Mouse (Mus musculus) forebrain, embryonic 12.5 days (tissue): ENCODE measurements at regions not wholly inside any gene's neighbourhood (a gene's known extent, or its start where the extent isn't known, plus 50 kb on each side); places are given as distances from the start of the nearest gene placed in this dataset.

Source experiments
- ATAC-seq: fragments of 200-750 bp; cut with Nextera tagmentation; 2 replicates; pipeline ENCODE4 v1.8.0; 2017; ENCODE audit warnings: moderate TSS enrichment; ENCODE audit not compliant: low FRiP score
- H3K27ac ChIP-seq: fragments of 300-500 bp; sonication (generic); 2 replicates; pipeline ENCODE4 v1.5.1; 2016; ENCODE audit warnings: mild to moderate bottlenecking
- H3K27me3 ChIP-seq: fragments of 300-500 bp; sonication (generic); 2 replicates; pipeline ENCODE4 v1.6.1; 2016; ENCODE audit warnings: mild to moderate bottlenecking
- H3K36me3 ChIP-seq: fragments of 300-500 bp; sonication (generic); replicated peaks from 2 replicates; pipeline ENCODE4 v1.6.1; 2016; ENCODE audit warnings: mild to moderate bottlenecking
- H3K4me1 ChIP-seq: fragments of 300-500 bp; sonication (generic); 2 replicates; pipeline ENCODE4 v1.6.1; 2016
- H3K4me2 ChIP-seq: fragments of 300-500 bp; sonication (generic); 2 replicates; pipeline ENCODE4 v1.6.1; 2016; ENCODE audit warnings: mild to moderate bottlenecking, moderate library complexity
- H3K4me3 ChIP-seq: fragments of 300-500 bp; sonication (generic); replicated peaks from 2 replicates; pipeline ENCODE4 v1.5.1; 2016; ENCODE audit warnings: mild to moderate bottlenecking
- H3K9ac ChIP-seq: fragments of 300-500 bp; sonication (generic); 2 replicates; pipeline ENCODE4 v1.6.1; 2016; ENCODE audit warnings: mild to moderate bottlenecking
- H3K9me3 ChIP-seq: fragments of 300-500 bp; sonication (generic); 2 replicates; pipeline ENCODE4 v1.6.1; 2016
- WGBS: fragments of 180-500 bp; shearing (Covaris S2); methylation state at CpG from one replicate; pipeline ENCODE4 v1.1.7; 2016; 5-methylcytosine and 5-hydroxymethylcytosine counted together

DNA sequence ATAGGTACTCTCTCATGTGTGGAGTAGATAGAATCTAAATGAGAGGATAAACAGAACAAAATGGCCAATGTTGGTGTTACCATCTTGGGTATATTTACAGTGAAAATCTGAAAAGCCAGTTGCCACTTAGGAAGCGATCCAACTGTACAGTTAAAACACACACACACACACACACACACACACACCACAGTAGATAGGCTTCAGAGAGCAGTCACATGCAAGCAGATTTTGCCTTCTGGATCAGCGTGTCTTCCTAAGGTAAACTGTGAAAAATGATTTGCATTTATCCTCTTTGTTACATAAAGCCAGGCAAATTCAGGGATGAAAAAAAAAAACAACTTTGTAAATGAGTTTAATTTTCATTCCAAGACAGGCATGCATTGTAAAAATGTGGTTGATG, 2917.2 kb upstream of the 5930422O12Rik start:
- H3K4me1 ChIP-seq, result no peaks in the 10 kb centered on the region
- H3K4me3 ChIP-seq, result no peak overlapping the region
- no peaks in the 10 kb centered on the region for H3K9me3 ChIP-seq
- H3K36me3 ChIP-seq, result no peaks in the 10 kb centered on the region
- 81% methylated on average over 2 of the region's 2 CpGs for WGBS
- no peak overlapping the region for H3K4me2 ChIP-seq
- H3K27ac ChIP-seq, result no peak overlapping the region
- H3K9ac ChIP-seq, result no peak overlapping the region
- no peak for ATAC-seq
- H3K27me3 ChIP-seq, result no peaks in the 10 kb centered on the region

DNA sequence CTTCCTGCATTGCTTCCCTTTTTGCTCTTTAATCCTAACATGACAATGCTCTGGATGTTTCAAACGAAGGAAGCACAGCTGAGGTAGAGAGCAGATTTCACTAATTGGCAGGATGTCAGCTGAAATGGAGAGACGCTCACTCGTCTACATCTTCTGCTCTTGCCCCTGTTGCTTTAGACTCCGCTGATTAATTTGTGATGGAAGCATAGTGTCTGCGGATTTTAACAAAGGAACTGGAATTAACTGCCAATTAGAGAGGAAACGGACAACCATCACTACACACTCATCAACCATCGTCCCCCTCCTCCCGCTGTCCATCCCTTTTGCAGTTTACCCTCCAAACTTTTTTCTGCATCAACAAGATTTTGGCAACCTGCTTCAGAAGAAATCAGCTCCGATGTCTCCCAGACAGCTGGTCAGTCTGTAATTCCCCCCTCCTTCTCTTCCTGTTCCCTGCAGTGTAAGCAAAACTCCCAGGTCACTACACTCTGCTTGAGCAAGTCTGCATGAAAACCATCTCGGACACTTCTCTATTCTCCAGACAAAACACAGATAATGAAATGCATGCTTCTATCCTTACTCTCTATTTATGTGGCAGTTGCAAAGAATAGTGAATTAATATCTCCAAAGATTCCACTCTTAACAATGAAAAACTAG, 2905.6 kb upstream of the 5930422O12Rik start:
- peak; percentile 55; the same call in 1 of the 2 replicates for ATAC-seq
- WGBS, result 19% methylated on average over 10 of the region's 10 CpGs

DNA sequence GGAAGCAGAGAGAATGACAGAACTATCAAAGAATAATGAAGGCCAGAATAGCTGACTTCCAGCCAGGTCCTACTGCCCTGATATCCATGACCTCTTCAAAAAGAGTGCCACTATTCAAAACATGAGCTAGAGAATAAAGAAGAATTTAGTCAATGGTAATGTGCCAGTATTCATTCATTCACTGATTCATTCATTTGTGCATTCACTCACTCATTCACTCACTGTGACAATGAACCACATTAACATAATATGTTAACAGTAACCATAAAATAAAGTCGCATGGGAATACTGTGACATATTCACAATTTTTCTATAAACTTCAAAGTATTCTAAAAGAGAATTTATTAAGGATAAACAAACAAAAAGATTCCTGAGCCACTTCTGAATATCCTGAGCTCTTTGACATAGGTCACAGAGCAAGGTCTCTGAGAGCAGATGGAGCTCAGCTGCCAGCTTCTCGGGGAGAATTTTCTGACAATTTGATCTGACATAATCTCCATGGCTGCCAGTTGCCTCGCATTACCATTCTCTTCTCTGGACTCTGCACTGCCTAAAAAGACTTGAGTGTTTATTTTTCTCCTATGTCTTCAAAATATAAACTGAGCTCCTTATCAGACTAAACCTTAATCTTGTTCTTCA, 2895.5 kb upstream of the 5930422O12Rik start:
- no peak overlapping the region for H3K27ac ChIP-seq
- 55% methylated on average over 3 of the region's 3 CpGs for WGBS
- no peak overlapping the region for H3K4me2 ChIP-seq
- H3K4me3 ChIP-seq, result no peak overlapping the region
- ATAC-seq, result no peak
- no peaks in the 10 kb centered on the region for H3K27me3 ChIP-seq
- H3K36me3 ChIP-seq, result no peaks in the 10 kb centered on the region
- no peak overlapping the region for H3K9ac ChIP-seq
- no peaks in the 10 kb centered on the region for H3K9me3 ChIP-seq
- H3K4me1 ChIP-seq, result 0 out of 2 replicates have a peak, but pooled peaks cover 8% of the 10 kb centered on the region

More for the DNA sequence above, 2905.6 kb upstream of the 5930422O12Rik start:
- no peaks in the 10 kb centered on the region for H3K9me3 ChIP-seq
- H3K4me1 ChIP-seq, result peaks cover 2% of the 10 kb centered on the region; the same call in 1 of the 2 replicates
- no peak overlapping the region for H3K27ac ChIP-seq
- H3K4me2 ChIP-seq, result peak overlapping the region; percentile 13
- no peaks in the 10 kb centered on the region for H3K36me3 ChIP-seq
- H3K4me3 ChIP-seq, result no peak overlapping the region
- no peak overlapping the region for H3K9ac ChIP-seq
- H3K27me3 ChIP-seq, result no peaks in the 10 kb centered on the region

DNA sequence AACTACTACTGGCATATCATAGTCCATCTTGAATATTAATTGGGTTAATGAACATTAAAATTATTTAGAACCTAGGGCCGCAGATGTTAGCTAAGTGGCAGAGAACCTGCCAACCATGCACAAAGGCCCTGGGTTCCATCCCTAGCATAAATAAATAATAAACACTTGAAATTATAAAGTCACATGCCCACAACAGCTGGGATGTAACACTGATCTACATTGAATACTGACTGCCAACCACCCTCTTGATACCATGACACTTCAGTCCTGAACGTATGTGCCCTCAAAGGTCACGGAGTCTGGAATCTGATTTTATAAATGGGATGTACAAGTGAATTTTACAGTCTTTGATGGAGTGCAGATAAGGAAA, 2895.0 kb upstream of the 5930422O12Rik start:
- H3K9me3 ChIP-seq, result no peaks in the 10 kb centered on the region
- H3K4me1 ChIP-seq, result 0 out of 2 replicates have a peak, but pooled peaks cover 8% of the 10 kb centered on the region
- H3K4me3 ChIP-seq, result no peak overlapping the region
- H3K36me3 ChIP-seq, result no peaks in the 10 kb centered on the region
- no peak for ATAC-seq
- 82% methylated on average over 3 of the region's 3 CpGs for whole genome bisulfite sequencing
- H3K4me2 ChIP-seq, result no peak overlapping the region
- no peak overlapping the region for H3K9ac ChIP-seq
- no peaks in the 10 kb centered on the region for H3K27me3 ChIP-seq
- H3K27ac ChIP-seq, result no peak overlapping the region

- 73% methylated on average over 3 of the region's 3 CpGs for WGBS
- Histone ChIP-seq H3K4me1 (0 out of 2 replicates have a peak, but pooled peaks cover 8% of the 10 kb centered on the region), H3K9ac (no peak overlapping the region), H3K4me2 (no peak overlapping the region), H3K36me3 (no peaks in the 10 kb centered on the region), H3K4me3 (no peak overlapping the region), H3K27me3 (no peaks in the 10 kb centered on the region), H3K9me3 (no peaks in the 10 kb centered on the region), H3K27ac (no peak overlapping the region)
- ATAC-seq, result 0 out of 2 replicates have a peak, but pooled peaks have one; percentile 39
Measured at GRCm38 (mm10) chr8:30535450-30535849, 2893.1 kb upstream of the 5930422O12Rik start.

DNA sequence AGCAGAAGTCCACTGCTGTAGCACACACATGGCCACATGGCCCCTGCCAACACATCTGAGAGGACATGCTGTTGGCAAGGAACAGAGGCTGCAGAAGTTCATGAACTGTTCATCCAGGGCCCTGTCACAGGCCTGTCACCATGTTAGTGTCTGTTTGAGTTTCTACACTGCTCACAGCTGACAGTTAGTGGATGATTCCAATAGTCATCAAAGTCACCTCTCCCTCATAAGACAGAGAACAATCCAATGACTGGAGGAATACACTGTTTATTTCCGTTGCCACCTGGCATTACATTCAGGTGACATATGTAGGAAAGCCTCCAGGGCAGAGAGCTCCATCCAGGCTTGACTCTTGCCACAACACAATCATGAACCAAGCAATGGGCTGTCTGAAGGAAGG, 2886.3 kb upstream of the 5930422O12Rik start:
- WGBS, result 95% methylated on average over 1 of the region's 1 CpGs

GRCm38 (mm10) chr8:30547820-30548219, 2880.7 kb upstream of the 5930422O12Rik start:
- H3K9ac ChIP-seq, result no peak overlapping the region
- 42% methylated on average over 2 of the region's 2 CpGs for WGBS
- H3K4me2 ChIP-seq, result no peak overlapping the region
- H3K27me3 ChIP-seq, result no peaks in the 10 kb centered on the region
- H3K4me3 ChIP-seq, result no peak overlapping the region
- H3K36me3 ChIP-seq, result no peaks in the 10 kb centered on the region
- no peaks in the 10 kb centered on the region for H3K4me1 ChIP-seq
- H3K27ac ChIP-seq, result no peak overlapping the region
- no peaks in the 10 kb centered on the region for H3K9me3 ChIP-seq
- ATAC-seq, result no peak

More for the DNA sequence above, 2886.3 kb upstream of the 5930422O12Rik start:
- Histone ChIP-seq H3K4me3 (no peak overlapping the region), H3K27me3 (no peaks in the 10 kb centered on the region), H3K9ac (no peak overlapping the region), H3K27ac (no peak overlapping the region), H3K4me1 (no peaks in the 10 kb centered on the region), H3K9me3 (no peaks in the 10 kb centered on the region), H3K4me2 (no peak overlapping the region), H3K36me3 (no peaks in the 10 kb centered on the region)
- ATAC-seq, result no peak

- Histone ChIP-seq H3K9ac (no peak overlapping the region), H3K4me1 (0 out of 2 replicates have a peak, but pooled peaks cover 2% of the 10 kb centered on the region), H3K4me3 (no peak overlapping the region), H3K9me3 (no peaks in the 10 kb centered on the region), H3K27me3 (no peaks in the 10 kb centered on the region), H3K4me2 (no peak overlapping the region), H3K27ac (no peak overlapping the region), H3K36me3 (no peaks in the 10 kb centered on the region)
- 79% methylated on average over 1 of the region's 1 CpGs for WGBS
- no peak for ATAC-seq
Measured at GRCm38 (mm10) chr8:30551051-30551450, 2877.5 kb upstream of the 5930422O12Rik start.

GRCm38 (mm10) chr8:30557429-30557828, 2871.1 kb upstream of the 5930422O12Rik start:
- ATAC-seq, result no peak
- H3K27ac ChIP-seq, result no peak overlapping the region
- H3K9ac ChIP-seq, result no peak overlapping the region
- no peaks in the 10 kb centered on the region for H3K9me3 ChIP-seq
- H3K36me3 ChIP-seq, result no peaks in the 10 kb centered on the region
- H3K27me3 ChIP-seq, result no peaks in the 10 kb centered on the region
- no peak overlapping the region for H3K4me2 ChIP-seq
- H3K4me1 ChIP-seq, result 0 out of 2 replicates have a peak, but pooled peaks cover 7% of the 10 kb centered on the region
- no peak overlapping the region for H3K4me3 ChIP-seq

GRCm38 (mm10) chr8:30561323-30562207, 2866.9 kb upstream of the 5930422O12Rik start:
- no peak overlapping the region for H3K4me2 ChIP-seq
- no peaks in the 10 kb centered on the region for H3K36me3 ChIP-seq
- H3K27me3 ChIP-seq, result no peaks in the 10 kb centered on the region
- H3K4me3 ChIP-seq, result no peak overlapping the region
- WGBS, result 70% methylated on average over 8 of the region's 8 CpGs
- H3K9me3 ChIP-seq, result no peaks in the 10 kb centered on the region
- 0 out of 2 replicates have a peak, but pooled peaks cover 5% of the 10 kb centered on the region for H3K4me1 ChIP-seq
- ATAC-seq, result no peak
- H3K27ac ChIP-seq, result no peak overlapping the region
- no peak overlapping the region for H3K9ac ChIP-seq

GRCm38 (mm10) chr8:30569799-30570198, 2858.7 kb upstream of the 5930422O12Rik start:
- Histone ChIP-seq H3K4me2 (no peak overlapping the region), H3K27me3 (no peaks in the 10 kb centered on the region), H3K4me3 (no peak overlapping the region), H3K9ac (no peak overlapping the region), H3K27ac (no peak overlapping the region), H3K9me3 (no peaks in the 10 kb centered on the region), H3K36me3 (no peaks in the 10 kb centered on the region), H3K4me1 (no peaks in the 10 kb centered on the region)
- WGBS, result 79% methylated on average over 3 of the region's 3 CpGs
- no peak for ATAC-seq

- Histone ChIP-seq H3K4me1 (no peaks in the 10 kb centered on the region), H3K9me3 (no peaks in the 10 kb centered on the region), H3K4me2 (no peak overlapping the region), H3K27me3 (no peaks in the 10 kb centered on the region), H3K9ac (no peak overlapping the region), H3K27ac (no peak overlapping the region), H3K36me3 (no peaks in the 10 kb centered on the region), H3K4me3 (no peak overlapping the region)
- WGBS, result 36% methylated on average over 5 of the region's 5 CpGs
- no peak for ATAC-seq
Measured at GRCm38 (mm10) chr8:30570547-30570946, 2858.0 kb upstream of the 5930422O12Rik start.
